Mouse (Mus musculus) 3T3-L1 (cell line): ENCODE data around the gene Olfr1048.
"Not testable (repeated sequence)": the region's sequence is repeated elsewhere in the genome, so short reads cannot be mapped to it uniquely, and the experiment has no call there.

ENCODE experiments used
- DNase-seq: peaks from one replicate; pipeline ENCODE4 v3.0.0-alpha.2; 2015; ENCODE audit warnings: low read depth, low spot score

The Olfr1048 gene

DNA sequence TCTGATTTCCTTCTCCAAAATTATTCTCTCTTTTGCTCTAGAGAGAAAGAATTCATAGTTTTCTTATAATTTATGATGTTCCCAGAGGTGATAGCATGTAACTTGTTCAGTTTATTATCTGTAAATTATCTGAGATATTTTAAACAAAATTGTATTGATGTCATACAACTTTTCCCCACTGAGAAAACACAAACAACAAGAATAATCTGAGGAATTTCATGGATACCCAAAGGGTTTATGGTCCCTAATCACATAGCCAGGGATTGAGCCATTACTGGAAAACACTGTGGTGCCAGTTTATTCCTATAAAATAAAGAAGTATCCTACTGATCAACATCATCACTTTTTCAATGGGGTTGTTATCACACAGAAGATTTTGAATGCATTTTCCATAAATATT is at the start of gene Olfr1048:
Olfr1048 (minus strand) TSS at position 101 of the 400 bp plus-strand sequence.
- DNase-seq, result no peak

GRCm38 (mm10) chr2:86278988-86279387 is 38.9 kb upstream of the Olfr1048 start, which contains the start of gene Olfr1051:
Olfr1051 (minus strand) TSS chr2:86279088.
- DNase-seq, result not testable (repeated sequence)

DNA sequence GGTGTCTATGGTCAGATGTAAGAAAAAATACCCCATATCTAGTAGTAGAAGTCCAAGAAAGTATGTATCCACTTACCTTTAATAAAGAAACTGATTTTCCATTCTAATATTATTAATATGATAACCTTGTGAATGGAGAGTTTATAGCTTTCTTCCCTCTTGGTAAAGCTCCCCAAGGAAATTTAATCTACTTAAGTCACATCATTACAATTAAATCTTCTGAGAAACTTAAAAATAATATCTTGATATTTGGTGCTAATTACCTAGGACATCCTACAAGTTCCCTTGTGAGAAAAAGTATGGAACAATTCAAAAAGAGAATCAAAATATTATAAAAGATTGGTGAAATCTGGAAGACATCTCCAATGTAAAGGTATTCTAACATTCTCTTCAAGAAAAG is 18.1 kb upstream of the Olfr1048 start, which contains the start of gene Olfr1049:
Olfr1049 (minus strand) TSS at position 101 of the 400 bp plus-strand sequence.
- DNase-seq, result not testable (repeated sequence)

DNA sequence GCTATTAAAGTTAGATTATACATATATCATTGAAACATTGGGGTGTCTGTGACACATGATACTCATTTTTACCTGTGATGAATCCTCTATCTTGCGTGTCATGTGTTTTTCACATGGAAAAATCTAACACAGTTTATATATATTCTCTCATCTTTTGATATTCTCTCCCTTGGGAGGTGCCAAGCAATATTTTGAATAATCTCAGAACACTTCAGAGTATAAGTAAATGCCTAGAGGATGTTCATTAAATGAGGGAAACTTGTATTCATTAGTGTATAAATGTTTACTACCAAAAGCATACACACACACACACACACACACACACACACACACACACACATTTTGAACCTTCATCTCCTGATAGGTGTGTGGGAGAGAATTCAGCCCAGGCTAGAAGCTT is 8.8 kb downstream of the Olfr1048 start, which contains the start of gene Olfr1047:
Olfr1047 (minus strand) TSS at position 101 of the 400 bp plus-strand sequence.
- no peak for DNase-seq

- no peak for DNase-seq
These were observed 20.9 kb downstream of the Olfr1048 start, which contains the start of gene Olfr1046 for GRCm38 (mm10) chr2:86219214-86219613. Olfr1046 (minus strand) TSS chr2:86219314.

GRCm38 (mm10) chr2:86202909-86203308 is 37.2 kb downstream of the Olfr1048 start, which contains the start of gene Olfr1045:
Olfr1045 (minus strand) TSS chr2:86203009.
- DNase-seq, result no peak

DNA sequence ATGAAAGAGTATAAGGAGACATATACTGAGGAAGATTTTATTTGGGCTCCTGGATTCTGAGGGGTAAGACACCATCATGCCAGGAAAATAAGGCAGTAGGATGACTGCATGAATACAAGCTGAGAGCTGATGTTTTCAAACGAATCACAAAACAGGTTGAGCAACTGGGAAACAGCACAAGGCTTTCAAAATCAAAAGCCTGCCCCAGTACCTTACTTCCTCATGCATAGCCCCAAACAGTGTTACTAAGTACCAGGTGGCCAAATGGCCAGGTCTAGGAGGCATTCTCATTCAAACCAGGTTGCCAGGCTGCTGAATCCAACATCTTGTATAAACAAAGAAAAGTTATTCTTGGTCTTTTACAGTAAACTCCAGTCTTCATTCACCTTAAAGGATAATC is 44.2 kb downstream of the Olfr1048 start:
- no peak for DNase-seq

- no peak for DNase-seq
These were observed 54.5 kb downstream of the Olfr1048 start, which contains the start of gene Olfr52 for GRCm38 (mm10) chr2:86185583-86185982. Olfr52 (minus strand) TSS chr2:86185683.
